Mouse (Mus musculus): ENCODE results near the gene Cdhr1.

- TF ChIP-seq ZNF384 (IDR thresholded peaks at IDR 0.05; ENCODE audit: low read depth, low read length) (no peak), MAFK (IDR thresholded peaks at IDR 0.05; ENCODE audit: insufficient read depth, low read depth, low read length) (no peak), HCFC1 (IDR thresholded peaks at IDR 0.05; ENCODE audit: borderline replicate concordance, insufficient read depth, low read length) (no peak)
Measured at GRCm38 (mm10) chr14:37127652-37128051, 29.5 kb upstream of the Cdhr1 start.
